Mouse (Mus musculus): ENCODE measurements around the gene Tmem151a.
A peak's percentile ranks its signal among the peaks of the same experiment; 100 is the strongest.
"Not testable (repeated sequence)": the region's sequence is repeated elsewhere in the genome, so short reads cannot be mapped to it uniquely, and the experiment has no call there.

Gene Tmem151a

DNA sequence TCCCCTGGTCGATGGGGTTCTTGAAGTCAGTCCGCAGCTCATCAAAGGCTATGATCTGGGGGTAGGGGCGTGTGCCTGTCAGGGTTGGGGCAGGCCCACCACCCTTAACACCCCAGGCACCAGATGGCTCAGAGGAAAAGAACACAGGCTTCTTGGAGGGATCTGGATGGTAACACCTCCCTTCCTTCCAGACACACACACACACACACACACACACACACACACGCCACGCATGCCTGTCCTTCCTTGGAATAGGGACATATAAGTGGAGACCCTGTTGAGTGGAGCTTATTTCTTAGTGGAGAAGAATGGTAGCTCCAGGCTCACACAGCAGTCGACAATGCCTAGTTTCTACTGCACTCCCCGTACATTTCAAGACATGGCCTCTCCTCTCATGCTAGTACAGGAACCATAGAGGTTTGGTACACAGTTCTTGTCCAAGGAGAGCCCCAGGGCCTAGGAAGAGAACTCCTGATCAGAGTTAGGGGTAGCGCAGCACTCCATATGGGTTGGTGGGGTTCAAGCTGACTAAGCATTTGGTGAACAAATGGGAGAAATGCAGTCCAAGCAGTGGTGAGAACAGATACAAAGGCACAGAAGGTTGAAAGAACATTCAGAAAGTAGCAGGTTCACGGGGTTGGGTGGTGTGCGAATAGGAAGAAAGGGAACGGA is 9.6 kb upstream of the Tmem151a start:
- DNase-seq (ENCODE audit: low read depth, low spot score) = no peak

DNA sequence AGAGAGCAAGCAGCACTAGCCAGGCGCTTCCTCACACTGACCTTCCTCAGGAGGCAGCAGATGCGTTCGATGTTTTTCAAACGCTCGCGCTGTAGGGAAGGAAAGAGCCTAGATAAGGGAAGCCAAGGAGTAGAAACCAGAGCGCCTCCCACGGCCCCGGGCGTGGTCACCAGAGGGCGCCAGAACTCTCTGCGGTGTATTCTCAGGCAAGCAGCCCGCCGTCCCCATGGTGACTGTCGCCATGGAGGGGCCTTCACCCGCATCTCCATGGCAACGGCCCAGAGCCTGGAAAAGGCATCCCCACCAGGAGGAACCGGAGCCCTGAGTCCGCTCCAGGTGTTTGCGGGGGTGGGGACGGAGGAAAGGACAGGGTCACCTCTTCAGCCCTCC is 8.9 kb upstream of the Tmem151a start:
- DNase-seq (ENCODE audit: low read depth, low spot score) = peak; percentile 95

DNA sequence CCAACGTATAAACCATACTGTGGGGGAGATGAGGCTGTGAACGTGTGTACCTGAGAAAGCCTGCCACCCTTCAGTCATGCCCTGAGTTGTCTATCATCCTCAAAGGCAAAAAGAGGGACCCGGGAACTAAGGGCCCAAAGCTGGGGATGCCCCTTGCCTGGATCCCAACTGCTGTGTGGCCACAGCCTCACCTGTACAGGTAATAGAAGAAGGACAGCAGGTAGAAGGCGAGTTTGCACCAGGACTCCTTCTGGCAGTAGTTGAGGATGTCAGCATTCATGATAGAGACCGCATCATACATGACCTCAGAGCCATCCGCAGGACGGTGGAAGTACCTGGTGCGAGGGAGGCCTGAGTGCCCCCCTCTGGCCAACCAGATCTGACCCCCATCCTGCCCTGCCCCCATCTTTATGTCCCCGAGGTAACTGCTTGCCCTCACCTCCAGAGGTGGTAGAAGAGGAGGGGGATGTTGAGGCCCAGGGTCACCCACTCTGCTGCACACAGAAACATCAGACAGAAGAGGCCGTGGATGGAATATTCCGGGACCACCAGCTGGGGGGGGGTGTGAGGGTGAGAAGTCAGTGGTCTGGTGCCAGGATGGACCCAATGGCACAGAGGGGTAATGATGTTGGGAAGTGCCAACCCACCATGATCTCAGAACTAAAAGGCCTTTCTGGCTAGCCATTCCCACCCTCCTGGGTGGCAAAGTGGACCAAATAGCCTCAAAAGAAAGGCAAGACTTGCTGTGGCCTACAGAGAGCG is 8.3 kb upstream of the Tmem151a start:
- no peak for DNase-seq (ENCODE audit: low read depth, low spot score)

DNA sequence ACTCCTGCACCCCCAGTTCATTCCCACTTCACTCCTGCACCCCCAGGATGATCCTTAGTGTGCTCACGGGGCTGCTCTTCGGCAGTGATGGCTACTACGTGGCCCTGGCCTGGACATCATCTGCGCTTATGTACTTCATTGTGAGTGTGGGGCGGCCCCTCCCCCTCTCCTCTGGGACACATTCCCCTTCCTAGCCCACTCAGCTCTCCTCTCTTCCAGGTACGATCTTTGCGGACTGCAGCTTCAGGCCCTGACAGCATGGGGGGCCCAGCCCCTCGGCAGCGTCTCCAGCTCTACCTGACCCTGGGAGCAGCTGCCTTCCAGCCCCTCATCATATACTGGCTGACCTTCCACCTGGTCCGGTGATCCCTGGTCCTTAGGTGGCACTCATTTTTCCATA is 6.8 kb upstream of the Tmem151a start:
- no peak for DNase-seq (ENCODE audit: low read depth, low spot score)

DNA sequence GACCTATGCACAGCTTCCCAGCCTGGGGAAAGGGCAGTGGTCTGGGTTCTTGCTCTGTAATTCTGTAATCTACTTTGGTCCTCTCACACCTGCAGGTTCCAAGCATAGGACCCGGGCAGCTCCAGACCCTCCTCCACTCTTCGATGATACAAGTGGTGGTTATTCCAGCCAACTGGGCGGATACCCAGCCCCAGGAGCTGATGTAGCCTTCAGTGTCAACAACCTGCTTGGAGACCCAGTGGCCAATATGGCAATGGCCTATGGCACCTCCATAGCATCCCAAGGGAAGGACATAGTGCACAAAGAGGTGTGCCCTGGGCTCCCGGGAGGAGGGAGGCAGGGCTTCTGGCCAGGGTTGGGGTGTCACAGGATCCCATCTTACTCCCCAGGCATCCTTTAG is 4.0 kb upstream of the Tmem151a start:
- DNase-seq (ENCODE audit: low read depth, low spot score) = no peak

DNA sequence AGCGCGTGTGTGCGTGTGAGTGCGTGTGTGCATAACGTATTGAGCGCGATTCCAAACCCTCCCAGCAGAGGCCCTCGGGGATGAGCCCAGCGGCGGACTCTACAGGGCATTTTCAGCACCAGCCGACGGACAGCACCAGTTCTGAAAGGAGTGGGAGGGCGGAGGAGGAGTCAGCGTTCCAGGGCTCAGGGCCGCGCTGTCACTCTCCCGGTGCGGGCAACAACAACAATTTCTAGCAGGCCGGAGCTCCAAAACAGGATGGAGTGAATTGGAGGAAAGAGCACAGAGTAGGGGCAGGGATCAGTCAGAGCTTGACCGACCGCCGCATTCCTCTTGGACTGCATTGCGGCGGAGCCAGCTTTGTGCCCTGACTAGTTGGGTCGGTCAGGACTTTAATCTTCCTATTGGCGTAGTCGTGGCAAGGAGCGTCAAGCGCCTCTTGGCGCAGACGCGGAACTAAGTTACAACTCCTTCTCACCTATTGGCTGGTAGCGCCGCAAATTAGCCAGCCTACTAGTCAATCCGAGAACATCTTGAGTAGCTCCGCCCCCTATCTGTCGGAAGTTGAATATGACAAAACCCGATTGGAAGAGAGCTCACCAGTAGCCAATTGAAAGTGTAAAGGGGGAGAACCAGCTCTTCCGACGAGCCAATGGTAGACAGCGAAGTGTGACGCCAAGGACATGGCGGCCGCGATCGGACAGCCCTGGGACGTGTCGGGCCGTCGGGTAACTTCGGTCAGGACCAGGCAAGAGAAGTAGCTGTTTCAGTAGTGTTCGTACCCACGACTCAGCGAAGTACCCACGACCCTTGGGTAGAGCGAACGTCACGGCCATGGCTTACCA is 2.8 kb upstream of the Tmem151a start, which contains the start of gene Yif1a:
TSS of gene Yif1a (plus strand) at position 655 of the 845 bp plus-strand sequence.
- DNase-seq (ENCODE audit: low read depth, low spot score) = peak; percentile 98

DNA sequence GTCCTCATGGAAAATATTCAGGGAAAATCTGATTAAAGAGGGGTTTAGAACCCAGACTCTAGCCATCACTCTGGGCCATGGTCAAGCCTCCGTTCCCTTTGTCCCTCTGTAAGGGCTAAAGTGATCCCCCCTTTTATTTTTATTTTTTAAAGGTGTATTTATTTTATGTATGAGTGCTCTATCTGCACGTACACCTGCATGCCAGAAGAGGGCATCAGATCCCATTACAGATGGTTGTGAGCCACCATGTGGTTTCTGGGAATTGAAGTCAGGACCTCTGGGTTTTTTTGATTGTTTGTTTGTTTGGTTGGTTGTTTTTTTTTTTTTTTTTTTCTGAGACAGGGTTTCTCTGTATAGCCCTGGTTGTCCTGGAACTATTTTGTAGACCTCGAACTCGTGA is 1.2 kb upstream of the Tmem151a start:
- DNase-seq (ENCODE audit: low read depth, low spot score) = not testable (repeated sequence)

DNA sequence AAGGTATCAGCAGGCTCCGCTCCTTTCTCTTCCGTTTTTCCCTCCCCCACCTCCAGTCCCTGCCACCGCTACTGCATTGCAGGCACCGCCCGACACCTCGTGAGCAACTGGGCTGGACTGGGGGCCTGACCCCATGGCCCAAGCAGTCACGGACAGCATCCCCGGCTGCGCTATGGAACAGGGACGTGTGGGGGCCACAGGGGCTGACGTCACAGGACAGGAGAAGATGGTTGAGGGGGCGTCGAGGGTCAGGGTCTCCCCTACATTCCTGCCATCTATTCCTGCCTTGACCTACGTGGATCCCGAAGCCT is 542 bp downstream of the Tmem151a start:
- DNase-seq (ENCODE audit: low read depth, low spot score) = no peak

DNA sequence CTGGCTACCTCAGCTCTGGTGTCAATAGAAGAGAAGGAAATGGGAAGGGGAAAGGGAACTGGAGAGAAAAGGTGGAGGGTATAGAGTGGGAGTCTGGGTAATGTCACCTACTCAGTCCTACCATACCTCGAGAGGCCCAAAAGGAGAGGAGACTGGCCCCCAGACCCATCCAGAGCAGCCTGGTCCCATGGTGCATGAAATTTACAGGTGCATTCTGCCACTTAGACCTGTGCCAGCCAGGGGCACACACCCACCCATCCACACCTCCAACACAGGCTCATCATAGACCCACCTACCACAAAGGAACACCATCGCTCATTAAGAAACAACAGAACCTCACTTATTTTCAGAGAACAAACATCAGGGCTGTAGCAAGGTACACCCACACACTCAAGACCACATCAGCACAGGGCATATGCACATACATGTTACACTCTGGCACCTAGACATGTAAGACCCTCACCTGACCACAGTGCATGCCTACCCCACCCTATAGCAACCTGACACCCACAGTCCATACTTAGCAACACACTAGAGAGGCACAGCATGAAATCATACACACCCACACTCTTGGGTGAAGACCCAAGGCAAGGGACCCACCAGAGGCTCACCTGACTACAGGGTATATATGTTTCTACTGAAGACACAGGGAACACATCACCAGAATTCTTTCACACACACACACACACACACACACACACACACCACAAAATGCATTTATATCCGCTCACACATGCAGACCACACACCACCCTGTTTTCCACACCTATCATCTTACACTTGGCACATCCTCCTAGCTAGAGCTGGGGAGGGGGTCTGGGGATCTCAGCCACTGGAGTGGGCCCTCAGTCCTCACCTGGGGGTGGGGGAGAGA is 1.1 kb downstream of the Tmem151a start:
- DNase-seq (ENCODE audit: low read depth, low spot score) = no peak

DNA sequence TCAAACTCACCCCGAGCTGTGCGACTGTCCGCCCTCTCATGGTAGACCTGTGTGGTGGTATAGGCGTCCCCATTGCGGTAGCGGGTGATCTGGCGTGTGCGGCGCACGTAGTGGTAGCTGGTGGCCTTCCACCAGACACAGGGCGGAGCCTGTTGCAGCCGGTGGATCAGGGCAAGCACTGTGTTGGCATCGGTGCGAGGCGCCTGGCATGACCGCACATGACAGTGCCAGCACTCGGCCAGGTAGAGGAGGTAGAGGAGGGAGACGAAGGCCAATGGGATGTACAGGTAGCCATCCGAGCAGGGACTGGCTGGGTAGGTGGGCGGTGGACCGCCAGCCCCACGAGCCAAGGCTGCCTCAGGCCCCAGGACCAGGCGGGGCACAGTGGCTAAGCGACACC is 2.7 kb downstream of the Tmem151a start:
- no peak for DNase-seq (ENCODE audit: low read depth, low spot score)

DNA sequence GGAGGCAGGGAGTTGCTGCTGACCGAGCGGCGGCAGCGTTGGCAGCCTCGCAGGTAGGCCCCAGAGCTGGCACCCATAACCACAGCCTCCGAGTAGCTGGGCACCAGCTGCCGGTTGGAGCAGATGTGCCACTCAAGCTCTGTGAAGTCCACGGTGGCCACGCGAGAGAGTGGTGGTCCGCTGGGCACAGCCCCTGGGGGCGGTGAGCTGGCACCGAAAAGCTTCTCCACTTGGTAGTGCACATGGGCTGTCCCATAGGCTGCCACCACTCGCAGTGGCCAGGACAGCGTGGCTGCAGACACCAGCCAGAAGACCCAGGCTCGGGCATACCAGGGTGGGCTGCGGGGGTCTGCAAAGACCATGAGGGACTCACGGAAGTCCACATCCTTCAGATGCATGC is 3.3 kb downstream of the Tmem151a start:
- DNase-seq (ENCODE audit: low read depth, low spot score) = no peak

DNA sequence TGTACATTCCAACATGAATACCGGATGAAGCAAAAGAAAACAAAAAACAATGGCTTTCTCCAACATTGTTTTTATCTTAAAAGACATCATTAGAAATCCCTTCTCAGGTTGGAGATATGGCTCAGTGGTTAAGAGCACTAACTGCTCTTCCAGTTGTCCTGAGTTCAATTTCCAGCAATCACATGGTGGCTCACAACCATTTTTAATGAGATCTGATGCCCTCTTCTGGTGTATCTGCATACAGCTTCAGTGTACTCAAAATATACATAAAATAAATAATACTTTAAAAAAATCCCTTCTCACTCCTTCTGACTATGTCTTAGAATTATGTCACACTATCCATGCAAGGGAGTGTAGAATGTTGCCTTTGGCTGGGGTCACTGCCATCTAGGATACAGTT is 6.1 kb downstream of the Tmem151a start:
- no peak for DNase-seq (ENCODE audit: low read depth, low spot score)

DNA sequence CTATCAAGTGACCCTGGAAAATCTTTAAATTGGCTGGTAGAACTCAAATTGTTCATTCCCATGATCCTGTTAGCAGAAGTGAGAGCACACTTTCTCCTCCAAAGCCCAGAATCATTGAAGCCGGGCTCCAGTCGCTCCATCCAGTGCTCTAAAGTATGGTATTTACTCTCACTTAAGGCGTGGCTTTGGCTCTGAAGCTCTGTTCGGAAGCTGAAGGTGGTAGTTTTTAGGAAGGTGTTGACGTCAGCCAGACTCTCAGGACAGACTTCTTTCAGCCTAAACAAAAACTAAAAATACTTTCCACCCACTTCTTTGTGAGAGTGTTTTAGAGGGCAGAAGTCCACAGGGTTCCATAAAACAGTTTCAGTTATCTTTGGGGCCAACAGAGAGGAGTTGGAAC is 11.8 kb downstream of the Tmem151a start:
- no peak for DNase-seq (ENCODE audit: low read depth, low spot score)

DNA sequence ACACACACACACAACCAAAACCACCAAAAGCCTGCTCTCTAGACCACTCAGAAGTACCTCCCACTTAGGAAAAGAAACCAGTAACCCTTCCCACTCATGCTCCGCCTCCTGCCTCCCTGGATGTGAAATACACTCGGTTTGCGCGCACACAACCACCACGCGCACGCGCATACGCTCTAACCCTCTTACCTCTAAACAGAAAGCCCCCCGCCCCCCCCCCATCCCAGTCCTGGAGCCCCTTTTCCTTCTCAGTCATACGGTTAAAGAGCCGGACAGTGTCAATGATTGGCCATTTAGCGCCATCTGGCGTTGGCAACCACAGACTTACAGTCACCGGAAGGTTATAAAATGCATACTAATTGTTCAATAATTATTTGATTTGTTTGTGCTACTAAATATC is 12.3 kb downstream of the Tmem151a start:
- DNase-seq (ENCODE audit: low read depth, low spot score) = peak; percentile 89

DNA sequence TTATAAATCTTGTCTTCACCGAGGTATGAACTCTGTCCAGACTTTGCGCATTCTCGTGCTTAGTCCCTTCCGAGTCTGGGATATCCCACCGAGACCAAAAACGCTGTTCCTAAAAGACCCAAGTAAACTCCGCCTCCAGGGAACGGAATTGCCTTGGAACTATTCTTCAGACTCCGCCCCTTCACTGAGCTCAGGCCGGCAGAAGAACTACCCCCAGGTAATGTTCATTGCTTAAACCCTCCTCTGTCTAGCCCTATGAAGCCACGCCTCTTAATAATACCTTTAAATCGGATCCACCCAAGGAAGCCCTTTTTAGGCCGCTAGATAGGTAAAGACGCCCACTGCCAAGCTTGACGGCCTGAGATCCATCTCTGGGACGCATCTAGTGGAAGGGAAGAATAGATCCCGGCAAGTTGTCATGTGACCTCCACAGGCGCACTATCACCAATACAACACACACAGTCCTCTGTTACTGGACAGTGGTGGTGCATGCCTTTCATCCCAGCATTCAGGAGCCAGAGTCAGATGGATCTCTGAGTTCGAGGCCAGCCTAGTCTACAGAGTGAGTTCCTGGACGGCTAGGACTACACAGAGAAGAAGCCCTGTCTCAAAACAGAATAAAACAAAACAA is 12.8 kb downstream of the Tmem151a start:
- peak; percentile 77 for DNase-seq (ENCODE audit: low read depth, low spot score)

DNA sequence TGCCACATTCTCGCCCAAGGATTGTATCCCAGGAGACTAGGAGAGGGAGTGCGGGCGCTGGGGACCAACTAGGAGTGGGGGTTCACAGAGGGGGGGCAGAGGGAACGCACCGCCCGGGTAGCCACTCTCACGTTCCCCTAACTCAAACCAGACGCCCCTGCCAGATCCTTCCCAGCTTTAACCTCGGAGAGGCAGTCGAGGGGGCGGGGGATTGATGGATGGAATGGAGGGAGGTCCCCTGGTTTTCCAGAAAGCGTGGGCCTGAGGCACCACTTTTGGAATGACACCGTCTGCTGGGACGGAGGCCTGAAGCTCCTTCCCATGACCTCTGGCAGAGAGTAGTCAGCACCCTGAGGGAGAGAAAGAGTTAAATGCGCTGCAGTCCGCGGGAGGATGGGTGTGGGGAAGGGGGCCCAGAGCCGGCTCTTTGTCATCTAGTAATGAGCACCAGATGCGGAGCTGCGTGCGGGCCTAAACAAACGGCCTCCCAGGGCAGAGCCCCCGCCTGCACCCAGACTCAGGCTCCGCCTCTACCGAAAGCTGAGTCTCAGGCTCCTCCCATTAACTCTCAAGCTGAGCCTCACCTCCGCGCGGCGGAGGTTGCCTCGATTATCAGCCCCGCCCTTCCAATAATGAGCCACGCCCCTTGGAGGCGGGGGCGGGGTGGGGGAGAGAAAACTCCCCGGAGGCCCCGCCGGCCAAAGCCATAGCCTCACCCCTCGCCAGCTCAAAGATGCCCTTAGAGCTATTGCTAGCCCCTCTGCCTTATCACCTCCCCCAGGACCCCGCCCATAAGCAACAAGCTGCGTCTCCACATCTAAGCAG is 13.6 kb downstream of the Tmem151a start:
- DNase-seq (ENCODE audit: low read depth, low spot score) = peak; percentile 98

DNA sequence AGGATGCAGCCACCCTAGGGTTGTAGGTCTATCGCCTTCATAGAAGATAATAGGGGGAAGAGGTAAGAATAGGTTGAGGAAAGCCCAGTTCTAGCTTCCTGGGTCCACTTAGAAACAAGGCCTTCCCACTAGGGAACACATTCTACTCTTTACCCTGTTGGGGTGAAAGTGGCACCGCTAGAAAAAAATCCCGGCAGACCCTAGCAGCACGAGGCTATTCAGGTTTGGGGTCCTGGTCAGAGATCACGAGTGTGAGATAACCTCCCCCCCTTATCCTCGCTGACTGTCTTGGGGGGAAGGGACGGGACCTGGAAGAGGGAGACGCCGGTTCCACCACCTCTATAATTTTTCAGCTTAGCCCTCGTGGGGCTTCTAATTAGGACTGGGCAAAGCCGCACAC is 14.3 kb downstream of the Tmem151a start:
- no peak for DNase-seq (ENCODE audit: low read depth, low spot score)

DNA sequence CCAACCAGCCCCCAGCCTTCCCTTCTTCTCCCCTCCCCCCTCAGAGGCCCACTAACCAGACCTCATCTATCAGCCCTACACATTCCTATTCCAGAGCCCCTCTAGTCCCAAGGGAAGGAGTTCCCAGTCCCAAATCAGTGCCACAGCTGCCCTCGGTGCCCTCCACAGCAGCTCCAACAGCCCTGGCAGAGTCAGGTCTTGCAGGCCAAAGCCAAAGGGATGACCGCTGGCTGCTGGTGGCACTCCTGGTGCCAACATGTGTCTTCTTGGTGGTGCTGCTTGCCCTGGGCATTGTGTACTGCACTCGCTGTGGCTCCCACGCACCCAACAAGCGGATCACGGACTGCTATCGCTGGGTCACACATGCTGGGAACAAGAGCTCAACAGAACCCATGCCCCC is 15.4 kb downstream of the Tmem151a start:
- no peak for DNase-seq (ENCODE audit: low read depth, low spot score)

DNA sequence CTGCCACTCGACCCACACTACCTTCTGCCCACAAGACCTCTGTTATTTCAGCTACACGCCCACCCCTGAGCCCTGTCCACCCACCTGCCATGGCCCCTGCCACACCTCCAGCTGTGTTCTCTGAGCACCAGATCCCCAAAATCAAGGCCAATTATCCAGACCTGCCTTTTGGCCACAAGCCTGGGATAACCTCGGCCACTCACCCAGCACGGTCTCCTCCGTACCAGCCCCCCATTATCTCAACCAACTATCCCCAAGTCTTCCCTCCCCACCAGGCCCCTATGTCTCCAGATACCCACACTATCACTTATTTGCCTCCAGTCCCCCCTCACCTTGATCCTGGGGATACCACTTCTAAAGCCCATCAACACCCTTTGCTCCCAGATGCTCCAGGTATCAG is 15.8 kb downstream of the Tmem151a start:
- no peak for DNase-seq (ENCODE audit: low read depth, low spot score)

DNA sequence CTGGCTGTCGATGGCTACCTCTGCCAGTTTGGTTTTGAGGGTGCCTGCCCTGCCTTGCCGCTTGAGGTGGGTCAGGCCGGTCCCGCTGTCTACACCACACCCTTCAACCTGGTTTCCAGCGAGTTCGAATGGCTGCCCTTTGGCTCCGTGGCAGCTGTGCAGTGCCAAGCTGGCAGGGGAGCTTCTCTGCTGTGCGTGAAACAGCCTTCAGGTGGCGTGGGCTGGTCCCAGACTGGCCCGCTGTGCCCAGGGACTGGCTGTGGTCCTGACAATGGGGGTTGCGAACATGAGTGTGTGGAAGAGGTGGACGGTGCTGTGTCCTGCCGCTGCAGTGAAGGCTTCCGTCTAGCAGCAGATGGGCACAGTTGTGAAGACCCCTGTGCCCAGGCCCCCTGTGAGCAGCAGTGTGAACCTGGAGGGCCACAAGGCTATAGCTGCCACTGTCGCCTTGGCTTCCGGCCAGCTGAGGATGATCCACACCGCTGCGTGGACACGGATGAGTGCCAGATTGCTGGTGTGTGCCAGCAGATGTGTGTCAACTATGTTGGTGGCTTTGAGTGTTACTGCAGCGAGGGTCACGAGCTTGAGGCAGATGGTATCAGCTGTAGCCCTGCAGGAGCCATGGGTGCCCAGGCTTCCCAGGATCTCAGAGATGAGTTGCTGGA is 16.6 kb downstream of the Tmem151a start:
- no peak for DNase-seq (ENCODE audit: low read depth, low spot score)
